Mouse (Mus musculus): ENCODE results near the gene Pthlh. TPM values are rescaled to one million over a fixed set of nuclear protein-coding genes. Genes with fewer than 3 reads are reported as not detected.
"Not testable (repeated sequence)": the region's sequence is repeated elsewhere in the genome, so short reads cannot be mapped to it uniquely, and the experiment has no call there.

The Pthlh gene
- polyA plus RNA-seq (2016; fragmentation: Nextera tagmentation; extraction: Ambion mirVana) = 0.39 and 0.71 TPM in 2 replicates

GRCm38 (mm10) chr6:147263587-147264565 lies at the start of gene Pthlh:
Pthlh (minus strand) TSS chr6:147264183.
- under 1% methylated on average over 68 of the region's 68 CpGs for WGBS
- peak; percentile 77 for DNase-seq (ENCODE audit: low spot score)
- peaks cover 29% of the 10 kb centered on the region for H3K4me1 ChIP-seq
- H3K4me3 ChIP-seq = peak within 1 kb of the TSS; percentile 55
- H3K9me3 ChIP-seq (replicated peaks) = no peaks in the 10 kb centered on the region
- H3K27ac ChIP-seq = no peak within 1 kb of the TSS
- no peaks in the 10 kb centered on the region for H3K36me3 ChIP-seq
- peaks cover 88% of the 10 kb centered on the region for H3K27me3 ChIP-seq (ENCODE audit: low read depth, poor library complexity, severe bottlenecking)

- Histone ChIP-seq H3K4me3 (no peak overlapping the region), H3K27me3 (ENCODE audit: low read depth, poor library complexity, severe bottlenecking) (no peaks in the 10 kb centered on the region), H3K36me3 (no peaks in the 10 kb centered on the region), H3K27ac (no peak overlapping the region), H3K4me1 (0 out of 2 replicates have a peak, but pooled peaks cover 4% of the 10 kb centered on the region), H3K9me3 (replicated peaks) (no peaks in the 10 kb centered on the region)
- DNase-seq (ENCODE audit: low spot score) = no peak
Measured at GRCm38 (mm10) chr6:147313331-147313730, 49.3 kb upstream of the Pthlh start.

GRCm38 (mm10) chr6:147310435-147310978 lies 46.5 kb upstream of the Pthlh start:
- Histone ChIP-seq H3K27ac (no peak overlapping the region), H3K27me3 (ENCODE audit: low read depth, poor library complexity, severe bottlenecking) (no peaks in the 10 kb centered on the region), H3K4me1 (no peaks in the 10 kb centered on the region), H3K9me3 (replicated peaks) (no peaks in the 10 kb centered on the region), H3K4me3 (no peak overlapping the region), H3K36me3 (no peaks in the 10 kb centered on the region)
- WGBS = 82% methylated on average over 7 of the region's 7 CpGs
- DNase-seq (ENCODE audit: low spot score) = no peak

GRCm38 (mm10) chr6:147310035-147310434 lies 46.1 kb upstream of the Pthlh start:
- no peak for DNase-seq (ENCODE audit: low spot score)
- Histone ChIP-seq H3K4me3 (no peak overlapping the region), H3K9me3 (replicated peaks) (no peaks in the 10 kb centered on the region), H3K27me3 (ENCODE audit: low read depth, poor library complexity, severe bottlenecking) (no peaks in the 10 kb centered on the region), H3K36me3 (no peaks in the 10 kb centered on the region), H3K27ac (no peak overlapping the region), H3K4me1 (no peaks in the 10 kb centered on the region)
- WGBS = 87% methylated on average over 4 of the region's 4 CpGs

DNA sequence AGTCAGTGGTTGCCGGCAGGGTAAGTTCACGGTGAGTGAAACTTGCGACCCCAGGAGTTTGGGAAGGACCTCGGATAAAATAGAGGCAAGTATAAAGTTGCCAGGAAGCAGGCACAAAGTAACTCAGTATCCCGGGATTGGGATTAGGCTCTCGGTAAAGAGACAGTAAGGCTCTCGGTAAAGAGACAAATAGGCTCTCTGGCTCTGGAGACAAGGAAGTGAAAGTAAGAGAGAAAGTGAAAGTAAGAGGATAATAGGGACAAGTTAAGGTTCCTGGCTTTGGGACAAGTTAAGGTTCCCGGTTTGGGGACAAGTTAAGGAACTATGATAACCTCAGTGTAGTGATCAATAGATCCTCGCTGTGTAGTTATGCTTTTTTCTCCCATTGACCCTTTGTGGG lies 40.3 kb upstream of the Pthlh start:
- WGBS = 82% methylated on average over 8 of the region's 9 CpGs
- not testable (repeated sequence) for H3K4me3 ChIP-seq; H3K27me3 ChIP-seq (ENCODE audit: low read depth, poor library complexity, severe bottlenecking); DNase-seq (ENCODE audit: low spot score); H3K27ac ChIP-seq; H3K9me3 ChIP-seq (replicated peaks); H3K36me3 ChIP-seq; H3K4me1 ChIP-seq

DNA sequence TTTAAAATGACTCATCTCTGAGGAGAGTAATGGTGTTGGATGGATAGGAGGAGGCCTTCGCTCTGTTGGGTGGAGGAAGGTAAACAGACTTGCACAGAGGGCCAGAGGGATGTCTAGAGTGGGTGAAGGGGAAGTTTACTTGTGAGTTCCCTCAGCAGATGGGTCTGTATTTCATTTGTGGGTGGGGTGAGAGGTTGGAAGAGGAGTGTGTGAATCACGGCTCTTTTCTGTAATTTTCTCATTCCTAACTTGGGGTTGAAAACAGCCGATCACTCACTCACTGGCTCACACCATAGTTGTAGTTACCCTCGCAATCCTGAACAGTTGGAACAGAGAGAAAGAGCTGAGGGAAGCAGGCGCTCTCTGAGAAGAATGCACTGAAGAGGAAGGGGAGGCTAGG lies 35.6 kb upstream of the Pthlh start:
- WGBS = 90% methylated on average over 5 of the region's 5 CpGs

GRCm38 (mm10) chr6:147279309-147279708 lies 15.3 kb upstream of the Pthlh start:
- peaks cover 11% of the 10 kb centered on the region; the same call in 1 of the 2 replicates for H3K4me1 ChIP-seq
- 80% methylated on average over 5 of the region's 5 CpGs for WGBS
- 0 out of 2 replicates have a peak, but pooled peaks cover 3% of the 10 kb centered on the region for H3K9me3 ChIP-seq (replicated peaks)
- no peak for DNase-seq (ENCODE audit: low spot score)
- no peak overlapping the region for H3K27ac ChIP-seq
- no peaks in the 10 kb centered on the region; the same call in 1 of the 2 replicates for H3K27me3 ChIP-seq (ENCODE audit: low read depth, poor library complexity, severe bottlenecking)
- no peak overlapping the region for H3K4me3 ChIP-seq
- H3K36me3 ChIP-seq = no peaks in the 10 kb centered on the region

More for the DNA sequence above, 35.6 kb upstream of the Pthlh start:
- Histone ChIP-seq H3K36me3 (no peaks in the 10 kb centered on the region), H3K4me3 (no peak overlapping the region), H3K27ac (no peak overlapping the region), H3K4me1 (no peaks in the 10 kb centered on the region), H3K27me3 (ENCODE audit: low read depth, poor library complexity, severe bottlenecking) (no peaks in the 10 kb centered on the region), H3K9me3 (replicated peaks) (no peaks in the 10 kb centered on the region)
- no peak for DNase-seq (ENCODE audit: low spot score)

- peak; percentile 72 for DNase-seq (ENCODE audit: low spot score)
- Histone ChIP-seq H3K9me3 (replicated peaks) (no peaks in the 10 kb centered on the region), H3K4me1 (peaks cover 23% of the 10 kb centered on the region), H3K4me3 (peak overlapping the region; percentile 20), H3K27me3 (ENCODE audit: low read depth, poor library complexity, severe bottlenecking) (peaks cover 78% of the 10 kb centered on the region), H3K27ac (no peak overlapping the region), H3K36me3 (no peaks in the 10 kb centered on the region)
- WGBS = 3% methylated on average over 19 of the region's 19 CpGs
Measured at GRCm38 (mm10) chr6:147268143-147268790, 4.3 kb upstream of the Pthlh start.

GRCm38 (mm10) chr6:147266466-147266865 lies 2.5 kb upstream of the Pthlh start:
- Histone ChIP-seq H3K27me3 (ENCODE audit: low read depth, poor library complexity, severe bottlenecking) (peaks cover 93% of the 10 kb centered on the region), H3K4me1 (peaks cover 29% of the 10 kb centered on the region), H3K36me3 (no peaks in the 10 kb centered on the region), H3K9me3 (replicated peaks) (no peaks in the 10 kb centered on the region), H3K4me3 (no peak overlapping the region), H3K27ac (no peak overlapping the region)
- no peak for DNase-seq (ENCODE audit: low spot score)
- 87% methylated on average over 6 of the region's 6 CpGs for whole genome bisulfite sequencing

- peak; percentile 51 for DNase-seq (ENCODE audit: low spot score)
- H3K27me3 ChIP-seq (ENCODE audit: low read depth, poor library complexity, severe bottlenecking) = peaks cover 87% of the 10 kb centered on the region
Measured at GRCm38 (mm10) chr6:147263178-147263577, 805 bp downstream of the Pthlh start.

DNA sequence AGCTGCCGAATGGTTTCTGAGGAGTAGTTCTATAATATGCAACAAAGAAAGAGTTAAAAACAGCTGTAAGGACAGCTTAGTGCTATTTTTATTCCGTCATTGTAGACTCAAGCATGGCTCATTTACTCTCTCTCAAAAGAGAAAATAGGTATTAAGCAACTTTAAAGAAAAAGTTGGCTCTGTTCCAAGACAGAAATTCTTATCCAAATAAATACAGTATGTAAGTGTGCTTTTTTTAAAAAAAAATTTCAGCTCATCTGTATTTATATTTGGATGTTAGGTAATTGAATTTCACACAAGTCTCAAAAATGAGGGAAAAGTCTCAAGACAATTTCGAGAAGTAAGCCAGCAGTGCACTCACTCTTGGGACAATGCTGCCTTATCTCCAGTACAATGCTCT lies 2.4 kb downstream of the Pthlh start:
- WGBS = 80% methylated on average over 3 of the region's 3 CpGs
- no peaks in the 10 kb centered on the region for H3K9me3 ChIP-seq (replicated peaks)
- H3K27ac ChIP-seq = no peak overlapping the region
- H3K4me3 ChIP-seq = no peak overlapping the region
- DNase-seq (ENCODE audit: low spot score) = no peak
- no peaks in the 10 kb centered on the region for H3K36me3 ChIP-seq
- peaks cover 72% of the 10 kb centered on the region for H3K27me3 ChIP-seq (ENCODE audit: low read depth, poor library complexity, severe bottlenecking)
- peaks cover 17% of the 10 kb centered on the region for H3K4me1 ChIP-seq

More at GRCm38 (mm10) chr6:147263178-147263577, 805 bp downstream of the Pthlh start:
- H3K4me1 ChIP-seq = peaks cover 22% of the 10 kb centered on the region
- peak overlapping the region; percentile 55 for H3K4me3 ChIP-seq
- no peak overlapping the region for H3K27ac ChIP-seq
- 1% methylated on average over 21 of the region's 21 CpGs for WGBS
- H3K9me3 ChIP-seq (replicated peaks) = no peaks in the 10 kb centered on the region
- no peaks in the 10 kb centered on the region for H3K36me3 ChIP-seq

DNA sequence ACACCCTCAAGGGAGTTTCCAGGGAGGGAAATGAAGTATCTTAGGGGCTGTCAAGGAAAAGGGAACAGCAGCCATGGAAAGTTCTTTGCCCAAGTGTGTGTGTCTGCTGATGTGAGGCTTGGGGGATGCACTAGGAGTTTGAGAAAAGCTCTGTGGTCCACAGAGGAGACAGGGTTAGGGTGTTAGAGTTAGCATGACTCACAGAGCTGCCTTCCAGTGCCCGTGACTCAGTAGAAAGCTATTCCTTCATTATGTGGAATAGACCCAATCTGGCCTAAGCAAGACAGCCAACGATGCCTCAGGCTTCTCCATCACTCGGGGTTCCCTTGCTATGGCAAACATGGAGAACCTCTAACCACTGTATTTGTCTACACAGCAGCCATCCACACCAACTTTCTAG lies 3.2 kb downstream of the Pthlh start:
- no peak overlapping the region for H3K27ac ChIP-seq
- H3K4me3 ChIP-seq = no peak overlapping the region
- WGBS = 86% methylated on average over 3 of the region's 3 CpGs
- H3K9me3 ChIP-seq (replicated peaks) = no peaks in the 10 kb centered on the region
- H3K27me3 ChIP-seq (ENCODE audit: low read depth, poor library complexity, severe bottlenecking) = peaks cover 63% of the 10 kb centered on the region
- no peaks in the 10 kb centered on the region for H3K36me3 ChIP-seq
- DNase-seq (ENCODE audit: low spot score) = no peak
- peaks cover 17% of the 10 kb centered on the region for H3K4me1 ChIP-seq

DNA sequence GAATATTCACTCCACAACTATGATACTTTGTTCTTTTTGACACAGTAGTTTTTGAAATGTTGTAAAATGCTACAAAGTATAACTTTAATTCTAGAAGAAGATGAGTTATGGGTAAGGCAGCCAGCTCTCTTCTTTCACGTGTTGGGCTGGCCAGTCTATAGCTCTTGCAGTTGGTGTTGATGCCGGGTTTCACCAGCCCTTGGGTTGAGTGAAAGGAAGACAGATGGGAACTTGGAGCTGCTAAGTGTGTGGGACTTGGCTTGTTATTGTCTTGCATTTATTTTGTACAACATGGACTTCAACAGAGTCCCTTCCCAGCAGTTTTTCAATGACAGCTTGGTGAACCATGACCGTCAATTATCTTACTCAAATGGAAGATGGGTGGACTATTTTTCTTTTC lies 16.2 kb downstream of the Pthlh start:
- H3K4me1 ChIP-seq = no peaks in the 10 kb centered on the region
- 85% methylated on average over 3 of the region's 3 CpGs for WGBS

More for the DNA sequence above, 16.2 kb downstream of the Pthlh start:
- no peak for DNase-seq (ENCODE audit: low spot score)
- Histone ChIP-seq H3K9me3 (replicated peaks) (no peaks in the 10 kb centered on the region), H3K4me3 (no peak overlapping the region), H3K36me3 (no peaks in the 10 kb centered on the region), H3K27me3 (ENCODE audit: low read depth, poor library complexity, severe bottlenecking) (no peaks in the 10 kb centered on the region), H3K27ac (no peak overlapping the region)
